Mouse (Mus musculus) intestine, postnatal 0 days (tissue): ENCODE measurements around the gene Ldb1. TPM values are rescaled to one million over a fixed set of nuclear protein-coding genes. Genes with fewer than 3 reads are reported as not detected.

Experiments used
- ATAC-seq: fragments of 200-750 bp; cut with Nextera tagmentation; 2 replicates; pipeline ENCODE4 v1.8.0; 2017; ENCODE audit warnings: mild to moderate bottlenecking, moderate TSS enrichment, moderate library complexity
- H3K27ac ChIP-seq: fragments of 300-500 bp; sonication (generic); 2 replicates; pipeline ENCODE4 v1.5.1; 2014; ENCODE audit warnings: mild to moderate bottlenecking, low read depth, low read length, moderate library complexity
- H3K27me3 ChIP-seq: fragments of 300-500 bp; sonication (generic); replicated peaks from 2 replicates; pipeline ENCODE4 v1.6.1; 2014; ENCODE audit warnings: low read length, mixed read lengths; ENCODE audit not compliant: control insufficient read depth, insufficient read depth
- H3K36me3 ChIP-seq: fragments of 300-500 bp; sonication (generic); 2 replicates; pipeline ENCODE4 v1.6.1; 2014; ENCODE audit warnings: mild to moderate bottlenecking, moderate library complexity; ENCODE audit not compliant: control insufficient read depth, insufficient read depth
- H3K4me1 ChIP-seq: fragments of 300-500 bp; sonication (generic); replicated peaks from 2 replicates; pipeline ENCODE4 v1.6.1; 2014; ENCODE audit warnings: antibody characterized with exemption, low read length, mixed read lengths; ENCODE audit not compliant: control insufficient read depth, insufficient read depth
- H3K4me2 ChIP-seq: fragments of 300-500 bp; sonication (generic); replicated peaks from 2 replicates; pipeline ENCODE4 v1.6.1; 2014; ENCODE audit warnings: low read depth, mild to moderate bottlenecking, moderate library complexity
- H3K4me3 ChIP-seq: fragments of 300-500 bp; sonication (generic); 2 replicates; pipeline ENCODE4 v1.5.1; 2014; ENCODE audit warnings: low read depth, low read length
- H3K9ac ChIP-seq: fragments of 300-500 bp; sonication (generic); 2 replicates; pipeline ENCODE4 v1.6.1; 2014; ENCODE audit warnings: mild to moderate bottlenecking, low read depth, low read length
- H3K9me3 ChIP-seq: fragments of 300-500 bp; sonication (generic); 2 replicates; pipeline ENCODE4 v1.6.1; 2016; ENCODE audit warnings: mixed run types; ENCODE audit not compliant: control insufficient read depth
- CTCF ChIP-seq: sonication (generic); IDR thresholded peaks from 2 replicates; pipeline ENCODE4 v1.5.1; 2016; ENCODE audit warnings: low read depth, mild to moderate bottlenecking, control low read depth, antibody characterized with exemption, moderate library complexity
- WGBS: fragments of 180-500 bp; shearing (Covaris S2); extraction: QIAGEN DNeasy Blood & Tissue Kit; methylation state at CpG from one replicate; pipeline ENCODE4 v1.1.7; 2014; 5-methylcytosine and 5-hydroxymethylcytosine counted together
- polyA plus RNA-seq: library from polyadenylated mRNA; unstranded; fragments of >200 nt; fragmentation: Nextera tagmentation; extraction: Ambion mirVana; gene quantifications from 2 replicates; pipeline ENCODE4 v1.2.1, GENCODE M21; 2015

The Ldb1 gene
- polyA plus RNA-seq, 1 experiment from 2014 or later = 31.0 TPM

DNA sequence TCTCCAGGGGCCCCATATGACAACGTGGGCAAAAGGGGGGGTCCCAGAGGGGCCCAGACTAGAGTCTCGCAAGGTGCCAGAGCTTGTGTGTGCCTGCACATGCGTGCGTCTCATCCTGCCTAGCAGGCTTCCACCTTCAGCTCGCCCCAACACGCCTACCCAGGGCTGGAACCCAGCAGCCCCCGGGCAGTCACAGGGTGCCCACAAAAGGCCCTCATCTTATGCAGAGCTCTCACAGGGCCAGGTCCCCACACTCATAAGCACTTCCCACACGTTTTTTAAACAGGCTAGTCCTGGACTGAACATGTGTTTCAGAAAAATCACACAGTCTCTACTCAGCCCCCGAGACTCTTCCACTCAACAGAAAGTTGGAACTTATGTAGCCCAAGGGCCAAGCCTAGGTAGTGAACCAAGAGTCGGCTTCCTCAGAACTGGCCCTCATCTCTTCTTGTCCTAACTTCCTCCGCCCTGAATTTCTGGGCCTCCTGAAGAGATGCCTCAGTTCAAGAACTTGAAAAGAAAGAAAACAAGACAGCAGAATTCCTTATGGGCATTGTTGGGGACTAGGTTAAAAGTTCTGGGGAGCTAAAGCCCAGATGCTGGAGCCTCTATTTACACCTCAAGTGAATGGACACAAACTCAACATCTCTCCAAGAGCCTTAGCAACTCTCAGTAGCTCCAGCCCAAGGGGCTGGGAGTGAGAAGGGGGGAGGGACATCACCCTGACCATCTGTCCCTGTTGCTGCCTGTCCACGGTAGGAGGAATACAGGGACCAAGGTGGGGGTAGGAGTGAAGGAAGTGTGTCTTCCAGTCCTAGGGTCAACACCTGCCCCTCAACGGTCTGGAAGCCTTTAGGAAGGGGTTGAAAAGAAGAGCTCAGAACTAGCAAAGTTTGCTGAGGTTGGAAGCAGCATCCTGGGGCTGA, 6.8 kb downstream of the Ldb1 start:
- H3K27me3 ChIP-seq = no peaks in the 10 kb centered on the region
- H3K27ac ChIP-seq = no peak overlapping the region
- H3K9ac ChIP-seq = peak overlapping the region; percentile 83
- peak overlapping the region; percentile 81 for H3K4me2 ChIP-seq
- ATAC-seq = no peak
- no peaks in the 10 kb centered on the region for H3K9me3 ChIP-seq
- H3K4me3 ChIP-seq = peak overlapping the region; percentile 55
- TF ChIP-seq CTCF = no peak
- peaks cover 33% of the 10 kb centered on the region for H3K36me3 ChIP-seq
- H3K4me1 ChIP-seq = peaks cover 20% of the 10 kb centered on the region
- 6% methylated on average over 13 of the region's 13 CpGs for WGBS

DNA sequence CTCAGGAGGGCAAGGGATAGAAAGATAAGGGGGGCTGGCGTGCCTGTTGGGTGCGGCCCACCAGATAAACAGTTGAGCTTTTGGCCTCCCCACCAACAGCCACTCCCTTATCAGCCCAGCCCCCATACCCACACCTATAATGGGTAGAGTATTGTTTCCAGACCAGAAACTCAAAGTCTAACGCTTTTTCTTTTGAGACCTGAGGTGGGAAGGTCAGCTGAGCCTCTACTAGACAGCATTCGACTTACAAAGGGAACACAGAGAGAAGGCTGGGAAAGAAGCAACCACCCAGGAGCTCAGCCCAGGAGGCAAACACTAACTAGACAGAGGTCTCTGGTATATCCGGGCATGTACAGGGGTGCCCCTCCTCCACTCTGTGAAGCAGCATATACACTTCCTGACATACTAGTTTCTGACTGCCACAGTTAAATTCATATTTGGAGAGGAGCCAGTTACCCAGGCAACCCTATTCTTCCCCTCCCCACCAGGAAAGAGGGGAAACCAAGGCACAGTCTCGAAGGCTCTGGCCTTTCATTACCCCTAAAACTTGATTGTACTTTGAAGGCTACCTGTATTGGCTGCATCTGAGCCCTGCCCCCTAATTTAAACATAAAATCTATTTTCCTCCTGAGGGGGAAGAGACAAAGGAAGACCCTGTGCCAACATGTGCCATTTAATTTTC, 7.6 kb downstream of the Ldb1 start:
- Histone ChIP-seq H3K36me3 (peaks cover 40% of the 10 kb centered on the region), H3K9me3 (no peaks in the 10 kb centered on the region), H3K4me3 (peak overlapping the region; percentile 55; the same call in 1 of the 2 replicates), H3K27ac (no peak overlapping the region), H3K27me3 (no peaks in the 10 kb centered on the region), H3K4me2 (peak overlapping the region; percentile 81), H3K9ac (peak overlapping the region; percentile 83), H3K4me1 (peaks cover 18% of the 10 kb centered on the region)
- no peak for TF ChIP-seq CTCF
- WGBS = 12% methylated on average over 6 of the region's 6 CpGs
- no peak for ATAC-seq

DNA sequence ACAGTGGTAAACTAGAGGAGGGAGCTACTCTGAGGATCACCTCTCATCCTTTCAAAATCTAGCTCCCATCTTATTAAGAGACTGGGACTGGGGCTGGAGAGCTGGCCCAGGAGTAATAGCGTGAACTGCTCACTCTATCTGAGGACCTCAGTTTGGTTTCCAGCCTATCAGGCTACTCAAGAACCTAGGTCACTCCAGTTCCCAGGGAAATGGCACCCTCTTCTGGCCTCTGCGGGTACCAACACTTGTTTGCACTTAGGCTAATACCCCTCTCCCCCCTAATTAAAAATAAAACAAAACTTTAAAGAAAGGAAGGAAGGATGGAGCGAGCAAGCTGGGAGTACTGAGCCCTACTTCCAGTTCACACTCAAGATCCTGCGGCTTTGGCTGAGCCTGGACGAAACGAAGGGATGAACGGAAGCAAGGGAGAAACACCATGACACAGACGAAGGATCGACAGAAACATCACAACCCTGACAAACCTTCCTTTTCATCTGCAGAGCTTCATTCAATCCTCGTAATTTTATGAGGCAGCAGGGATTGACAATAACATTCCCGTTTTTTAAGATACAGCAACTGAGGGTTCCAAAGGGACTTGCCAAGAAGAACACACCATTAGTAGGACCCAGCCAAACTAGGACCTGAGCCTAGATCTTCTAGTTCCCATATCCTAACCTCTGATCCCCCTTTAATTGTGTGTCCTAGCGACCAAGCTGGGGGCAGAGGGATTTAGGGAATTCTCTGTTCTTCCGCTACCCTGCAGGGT, 8.4 kb downstream of the Ldb1 start:
- ATAC-seq = no peak
- peak; percentile 52 for TF ChIP-seq CTCF
- H3K9ac ChIP-seq = no peak overlapping the region
- WGBS = 75% methylated on average over 13 of the region's 13 CpGs
- H3K4me2 ChIP-seq = peak overlapping the region; percentile 81; the same call in 1 of the 2 replicates
- H3K27ac ChIP-seq = no peak overlapping the region
- H3K9me3 ChIP-seq = no peaks in the 10 kb centered on the region
- no peaks in the 10 kb centered on the region for H3K27me3 ChIP-seq
- peaks cover 18% of the 10 kb centered on the region for H3K4me1 ChIP-seq
- H3K36me3 ChIP-seq = peaks cover 46% of the 10 kb centered on the region
- H3K4me3 ChIP-seq = no peak overlapping the region

DNA sequence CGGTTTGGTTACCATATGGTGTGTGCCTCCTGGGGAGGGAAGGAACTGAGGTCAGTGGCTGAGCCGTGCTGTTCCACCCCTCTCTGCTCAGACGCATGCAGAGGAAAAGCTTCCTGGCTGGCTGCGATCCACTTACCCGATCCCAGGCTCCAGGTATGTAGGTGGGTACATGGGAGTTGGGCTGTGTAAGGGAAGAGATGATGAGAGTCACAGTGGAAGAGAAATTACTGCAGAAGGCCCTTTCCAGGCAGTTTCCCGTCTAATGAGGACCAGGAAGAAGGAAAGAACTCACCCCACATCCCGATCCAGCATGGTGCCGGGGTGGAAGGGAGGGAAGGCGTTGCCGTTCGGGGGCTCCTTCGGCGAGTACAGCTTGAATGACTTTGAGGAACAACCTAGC, 9.0 kb downstream of the Ldb1 start:
- WGBS = 87% methylated on average over 13 of the region's 13 CpGs
- no peak for TF ChIP-seq CTCF
- H3K4me3 ChIP-seq = no peak overlapping the region

DNA sequence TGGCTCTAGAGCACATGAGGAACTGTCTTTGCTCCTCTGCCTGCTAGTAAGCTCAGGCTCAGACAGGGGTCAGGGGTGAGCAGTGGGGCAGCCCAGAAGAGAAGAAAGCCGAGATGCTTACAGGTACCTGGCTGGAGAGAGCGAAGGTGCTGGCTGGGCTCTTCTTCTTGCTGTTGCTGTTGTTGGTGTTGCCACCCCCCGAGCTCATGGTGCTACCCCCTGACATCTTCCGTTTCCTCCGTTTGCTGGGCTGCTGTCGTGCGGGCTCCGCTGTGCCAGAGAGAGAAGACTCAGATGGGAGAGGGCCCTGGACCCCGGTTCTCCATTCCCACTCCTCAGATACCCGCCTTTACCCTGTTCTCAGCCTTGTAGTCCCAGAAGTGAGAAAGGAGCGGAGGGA, 11.1 kb downstream of the Ldb1 start:
- H3K36me3 ChIP-seq = peaks cover 48% of the 10 kb centered on the region
- no peak overlapping the region for H3K27ac ChIP-seq
- ATAC-seq = no peak
- peaks cover 10% of the 10 kb centered on the region for H3K4me1 ChIP-seq
- no peak overlapping the region for H3K9ac ChIP-seq
- WGBS = 93% methylated on average over 8 of the region's 11 CpGs
- no peaks in the 10 kb centered on the region for H3K9me3 ChIP-seq
- no peaks in the 10 kb centered on the region for H3K27me3 ChIP-seq
- no peak for TF ChIP-seq CTCF
- H3K4me2 ChIP-seq = no peak overlapping the region
- H3K4me3 ChIP-seq = no peak overlapping the region

More for the DNA sequence above, 9.0 kb downstream of the Ldb1 start:
- Histone ChIP-seq H3K27me3 (no peaks in the 10 kb centered on the region), H3K4me1 (peaks cover 18% of the 10 kb centered on the region), H3K9ac (no peak overlapping the region), H3K9me3 (no peaks in the 10 kb centered on the region), H3K36me3 (peaks cover 48% of the 10 kb centered on the region), H3K4me2 (no peak overlapping the region), H3K27ac (peak overlapping the region; percentile 3; the same call in 1 of the 2 replicates)
- ATAC-seq = no peak
